Mouse (Mus musculus) liver, embryonic 11.5 days (tissue): ENCODE data around the gene Ciz1. TPM values are rescaled to one million over a fixed set of nuclear protein-coding genes. Genes with fewer than 3 reads are reported as not detected.

ENCODE experiments used
- ATAC-seq: fragments of 200-750 bp; cut with Nextera tagmentation; replicated peaks from 2 replicates; pipeline ENCODE4 v1.8.0; 2017; ENCODE audit warnings: moderate number of reproducible peaks, mild to moderate bottlenecking, moderate TSS enrichment, moderate library complexity; ENCODE audit not compliant: low FRiP score
- DNase-seq: peaks from one replicate; pipeline ENCODE4 v3.0.0-alpha.2; 2017; ENCODE audit warnings: low spot score
- H3K27ac ChIP-seq: fragments of 300-500 bp; sonication (generic); 2 replicates; pipeline ENCODE4 v1.5.1; 2014; ENCODE audit warnings: mild to moderate bottlenecking, low read depth, low read length, control low read depth
- H3K27me3 ChIP-seq: fragments of 300-500 bp; sonication (generic); replicated peaks from 2 replicates; pipeline ENCODE4 v1.6.1; 2014; ENCODE audit warnings: low read length, mixed read lengths; ENCODE audit not compliant: control insufficient read depth, insufficient read depth
- H3K36me3 ChIP-seq: fragments of 300-500 bp; sonication (generic); 2 replicates; pipeline ENCODE4 v1.6.1; 2014; ENCODE audit warnings: mild to moderate bottlenecking, low read length, moderate library complexity, mixed read lengths; ENCODE audit not compliant: control insufficient read depth, insufficient read depth
- H3K4me1 ChIP-seq: fragments of 300-500 bp; sonication (generic); replicated peaks from 2 replicates; pipeline ENCODE4 v1.6.1; 2014; ENCODE audit warnings: low read length, mixed read lengths; ENCODE audit not compliant: control insufficient read depth, insufficient read depth
- H3K4me2 ChIP-seq: fragments of 300-500 bp; sonication (generic); 2 replicates; pipeline ENCODE4 v1.6.1; 2014; ENCODE audit warnings: mild to moderate bottlenecking, control low read depth, moderate library complexity
- H3K4me3 ChIP-seq: fragments of 300-500 bp; sonication (generic); 2 replicates; pipeline ENCODE4 v1.5.1; 2014; ENCODE audit warnings: low read depth, low read length, control low read depth
- H3K9ac ChIP-seq: fragments of 300-500 bp; sonication (generic); 2 replicates; pipeline ENCODE4 v1.6.1; 2014; ENCODE audit warnings: low read depth, low read length, control low read depth
- H3K9me3 ChIP-seq: fragments of 300-500 bp; sonication (generic); 2 replicates; pipeline ENCODE4 v1.6.1; 2016; ENCODE audit warnings: low read length, inconsistent platforms, mixed read lengths; ENCODE audit not compliant: control insufficient read depth
- WGBS: fragments of 180-500 bp; shearing (Covaris S2); extraction: QIAGEN DNeasy Blood & Tissue Kit; methylation state at CpG from one replicate; pipeline ENCODE4 v1.1.7; 2014; 5-methylcytosine and 5-hydroxymethylcytosine counted together
- polyA plus RNA-seq: library from polyadenylated mRNA; unstranded; fragments of >200 nt; fragmentation: Nextera tagmentation; extraction: Ambion mirVana; gene quantifications from 2 replicates; pipeline ENCODE4 v1.2.1, GENCODE M21; 2014

Gene Ciz1
- polyA plus RNA-seq, 1 experiment from 2014 or later = 45.5 TPM

DNA sequence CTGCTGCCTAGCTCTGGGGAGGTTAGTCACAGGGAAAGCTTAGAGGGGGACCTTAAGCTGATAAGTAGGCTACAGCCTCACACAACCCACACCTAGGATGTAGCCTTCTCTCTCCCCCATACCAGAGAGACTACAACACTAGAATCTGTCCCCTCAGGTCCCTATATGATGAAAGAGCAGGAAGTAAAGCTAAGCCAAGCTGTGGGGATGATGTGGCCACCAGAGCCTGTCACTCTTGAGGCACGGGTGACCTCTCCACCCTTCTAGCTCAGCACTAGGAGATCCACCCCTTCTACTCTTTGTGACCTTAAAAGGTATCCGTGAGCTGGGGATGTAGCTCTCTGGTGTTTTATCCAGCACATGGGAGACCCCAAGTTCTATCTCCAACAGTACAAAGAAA, 37.0 kb downstream of the Ciz1 start:
- ATAC-seq (no peak), DNase-seq (no peak)
- Histone ChIP-seq H3K4me2 (no peak overlapping the region), H3K9ac (no peak overlapping the region), H3K27ac (no peak overlapping the region), H3K4me3 (no peak overlapping the region), H3K9me3 (no peaks in the 10 kb centered on the region), H3K4me1 (no peaks in the 10 kb centered on the region), H3K36me3 (no peaks in the 10 kb centered on the region), H3K27me3 (no peaks in the 10 kb centered on the region)
- WGBS = 56% methylated on average over 2 of the region's 2 CpGs

DNA sequence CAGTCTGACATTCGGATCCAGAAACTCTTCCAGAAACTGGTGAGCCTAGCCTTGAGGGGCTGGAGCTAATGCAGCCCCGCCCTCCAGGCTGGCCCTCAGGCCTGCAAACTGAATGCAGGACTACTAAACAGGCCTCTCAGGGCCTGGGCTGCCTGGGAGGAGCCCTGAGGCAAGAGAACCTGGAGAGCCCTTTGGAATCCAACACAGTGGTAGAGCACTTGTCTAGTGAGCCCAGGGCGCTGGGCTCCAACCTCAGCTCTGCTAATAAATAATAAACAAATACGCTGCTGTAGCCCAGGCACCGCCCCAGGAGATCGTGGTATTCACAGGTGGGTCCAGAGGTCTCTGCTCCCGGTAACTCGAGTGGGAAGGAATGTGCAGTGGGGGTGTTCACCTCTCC, 38.7 kb downstream of the Ciz1 start:
- no peaks in the 10 kb centered on the region for H3K27me3 ChIP-seq
- ATAC-seq (no peak), DNase-seq (no peak)
- H3K27ac ChIP-seq = no peak overlapping the region
- H3K9me3 ChIP-seq = no peaks in the 10 kb centered on the region
- WGBS = 69% methylated on average over 8 of the region's 8 CpGs
- H3K9ac ChIP-seq = no peak overlapping the region
- H3K4me2 ChIP-seq = no peak overlapping the region; the same call in 1 of the 2 replicates
- H3K36me3 ChIP-seq = no peaks in the 10 kb centered on the region
- no peak overlapping the region for H3K4me3 ChIP-seq
- H3K4me1 ChIP-seq = peaks cover 4% of the 10 kb centered on the region

DNA sequence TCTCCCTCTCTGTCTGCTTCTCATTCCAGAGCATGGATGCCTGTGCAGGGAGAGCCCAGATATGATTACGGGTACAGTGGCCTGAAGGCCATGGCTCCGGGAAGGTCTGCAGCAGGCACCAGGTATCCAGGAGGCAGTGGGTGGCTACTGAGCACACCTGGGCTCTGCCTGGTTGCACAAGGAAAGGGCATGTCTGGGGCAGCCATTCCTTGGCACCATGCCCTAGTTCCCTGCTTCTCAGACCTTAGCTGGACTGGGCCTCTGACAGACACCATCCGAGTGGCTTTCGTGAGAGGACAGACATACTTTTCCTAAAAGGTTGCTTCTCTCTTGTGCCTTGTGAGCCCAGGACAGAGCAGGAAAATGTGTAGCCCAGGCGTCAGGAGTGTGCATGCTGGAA, 39.9 kb downstream of the Ciz1 start:
- Histone ChIP-seq H3K9ac (no peak overlapping the region), H3K27me3 (no peaks in the 10 kb centered on the region), H3K4me2 (no peak overlapping the region), H3K36me3 (no peaks in the 10 kb centered on the region), H3K4me1 (peaks cover 10% of the 10 kb centered on the region), H3K27ac (no peak overlapping the region), H3K4me3 (no peak overlapping the region), H3K9me3 (no peaks in the 10 kb centered on the region)
- WGBS = 81% methylated on average over 5 of the region's 5 CpGs
- ATAC-seq = no peak
- DNase-seq = no peak

DNA sequence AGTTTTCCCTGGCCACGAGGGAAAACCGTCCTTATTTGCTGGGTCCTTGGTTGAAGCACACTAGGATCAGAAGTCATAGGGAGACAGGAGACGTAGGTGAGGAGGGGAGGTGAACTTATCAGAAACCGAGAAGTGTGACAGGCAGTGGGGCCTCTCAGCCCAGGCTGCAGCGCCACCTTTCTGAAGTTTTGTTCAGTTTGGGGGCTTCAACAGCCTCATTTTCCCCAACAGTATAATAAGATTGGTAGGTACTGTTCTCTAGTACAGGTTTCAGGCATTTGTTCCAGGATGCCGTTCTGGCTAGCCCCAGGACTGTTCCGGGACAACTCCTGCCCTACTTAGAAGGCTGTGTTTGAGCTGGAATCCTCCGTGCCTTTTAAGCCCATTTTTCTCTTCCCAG, 42.8 kb downstream of the Ciz1 start:
- Histone ChIP-seq H3K36me3 (no peaks in the 10 kb centered on the region; the same call in 1 of the 2 replicates), H3K27me3 (no peaks in the 10 kb centered on the region), H3K27ac (peak overlapping the region; percentile 89), H3K9me3 (no peaks in the 10 kb centered on the region), H3K4me2 (peak overlapping the region; percentile 77), H3K9ac (peak overlapping the region; percentile 87), H3K4me1 (peaks cover 16% of the 10 kb centered on the region), H3K4me3 (peak overlapping the region; percentile 95)
- DNase-seq = no peak
- 4% methylated on average over 8 of the region's 8 CpGs for WGBS
- ATAC-seq = peak; percentile 43

DNA sequence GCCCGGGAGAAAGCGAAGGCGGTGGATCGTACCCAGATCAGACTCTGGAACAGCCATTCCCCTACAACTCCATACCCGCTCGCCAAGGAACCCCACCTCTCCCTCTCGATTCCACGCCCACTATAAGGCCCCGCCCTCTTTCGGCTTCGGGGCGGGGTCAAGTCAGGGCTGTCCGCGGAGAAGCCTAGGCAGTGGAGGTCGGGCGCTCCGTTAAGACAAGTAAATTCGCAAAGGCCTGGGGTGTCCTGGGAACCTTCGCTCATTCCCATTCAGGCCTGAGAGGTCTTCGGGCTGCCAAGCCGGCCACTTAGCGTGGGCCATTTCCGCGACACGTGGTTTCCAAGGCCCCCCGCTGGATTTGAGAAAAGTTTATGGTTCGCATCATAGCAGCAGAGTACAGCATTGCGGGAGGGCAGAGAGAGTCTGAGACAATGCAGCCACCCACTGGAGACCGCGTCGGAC, 43.4 kb downstream of the Ciz1 start, which contains the start of gene Ptges2:
Gene Ptges2, plus strand, starts transcription at position 413 of the 462 bp plus-strand sequence.
- Histone ChIP-seq H3K9me3 (no peaks in the 10 kb centered on the region), H3K4me3 (peak within 1 kb of the TSS; percentile 95), H3K4me2 (peak within 1 kb of the TSS; percentile 77), H3K27ac (peak within 1 kb of the TSS; percentile 89), H3K27me3 (no peaks in the 10 kb centered on the region), H3K9ac (peak within 1 kb of the TSS; percentile 87), H3K36me3 (no peaks in the 10 kb centered on the region; the same call in 1 of the 2 replicates), H3K4me1 (peaks cover 18% of the 10 kb centered on the region)
- ATAC-seq (peak; percentile 87), DNase-seq (peak; percentile 89)
- under 1% methylated on average over 31 of the region's 31 CpGs for WGBS

DNA sequence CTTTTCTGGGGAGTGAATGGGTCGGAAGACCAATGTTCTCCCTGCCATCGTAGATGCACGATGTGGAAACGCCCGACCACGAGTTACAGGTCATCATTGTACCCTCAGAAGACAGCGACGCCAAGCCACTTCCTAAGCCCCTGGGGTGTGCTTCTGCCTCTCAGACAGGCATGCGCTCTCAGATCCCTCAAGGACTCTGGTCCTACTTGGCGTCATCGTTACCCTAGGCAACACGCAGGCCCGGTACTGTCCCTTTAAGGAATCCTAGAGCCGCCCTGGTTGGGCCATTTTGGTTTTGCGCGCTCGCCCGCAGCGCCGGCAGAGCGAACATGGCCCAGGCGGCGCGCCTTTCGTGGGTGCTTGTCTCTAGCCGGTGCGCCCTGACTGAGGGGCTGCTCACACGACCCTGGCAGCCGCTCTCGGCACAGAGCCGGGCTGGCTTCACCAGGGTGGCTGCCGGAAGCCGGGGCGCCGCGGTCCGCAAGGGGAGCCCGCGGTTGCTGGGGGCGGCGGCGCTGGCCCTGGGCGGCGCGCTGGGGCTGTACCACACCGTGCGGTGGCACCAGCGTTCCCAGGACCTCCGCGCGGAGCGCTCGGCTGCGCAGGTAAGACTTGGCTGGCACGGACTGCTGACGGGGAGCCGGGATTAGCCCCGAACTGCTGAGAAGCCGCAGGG, 44.0 kb downstream of the Ciz1 start:
- peaks cover 18% of the 10 kb centered on the region for H3K4me1 ChIP-seq
- H3K9ac ChIP-seq = peak overlapping the region; percentile 87
- no peaks in the 10 kb centered on the region for H3K9me3 ChIP-seq
- ATAC-seq (peak; percentile 91), DNase-seq (peak; percentile 85)
- H3K27me3 ChIP-seq = no peaks in the 10 kb centered on the region
- peak overlapping the region; percentile 77 for H3K4me2 ChIP-seq
- H3K27ac ChIP-seq = peak overlapping the region; percentile 89
- H3K36me3 ChIP-seq = no peaks in the 10 kb centered on the region; the same call in 1 of the 2 replicates
- under 1% methylated on average over 59 of the region's 59 CpGs for WGBS
- peak overlapping the region; percentile 95 for H3K4me3 ChIP-seq

DNA sequence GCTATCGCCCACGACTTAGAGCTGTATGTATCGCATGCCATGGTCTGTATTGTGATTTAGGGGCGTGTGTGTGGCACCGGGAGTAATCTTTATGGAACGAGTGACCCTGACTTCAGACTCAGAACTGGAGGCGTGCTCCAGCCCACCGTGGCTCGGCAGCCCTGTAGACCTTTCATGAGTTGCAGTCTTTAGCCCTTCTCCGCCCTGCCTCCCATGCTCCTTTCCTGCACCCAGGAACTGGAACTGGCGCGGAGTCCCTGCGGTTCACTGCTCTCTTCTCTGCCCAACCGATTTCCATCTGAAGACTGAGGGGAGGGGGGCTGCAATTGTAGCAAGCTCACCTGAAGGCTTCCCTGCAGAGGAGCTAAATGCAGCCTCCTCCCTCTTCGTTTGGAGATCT, 44.6 kb downstream of the Ciz1 start:
- Histone ChIP-seq H3K9ac (peak overlapping the region; percentile 87), H3K27me3 (no peaks in the 10 kb centered on the region), H3K27ac (no peak overlapping the region), H3K36me3 (no peaks in the 10 kb centered on the region; the same call in 1 of the 2 replicates), H3K4me3 (peak overlapping the region; percentile 95), H3K4me1 (peaks cover 18% of the 10 kb centered on the region), H3K9me3 (no peaks in the 10 kb centered on the region), H3K4me2 (peak overlapping the region; percentile 77)
- WGBS = 1% methylated on average over 15 of the region's 15 CpGs
- ATAC-seq (no peak), DNase-seq (no peak)

DNA sequence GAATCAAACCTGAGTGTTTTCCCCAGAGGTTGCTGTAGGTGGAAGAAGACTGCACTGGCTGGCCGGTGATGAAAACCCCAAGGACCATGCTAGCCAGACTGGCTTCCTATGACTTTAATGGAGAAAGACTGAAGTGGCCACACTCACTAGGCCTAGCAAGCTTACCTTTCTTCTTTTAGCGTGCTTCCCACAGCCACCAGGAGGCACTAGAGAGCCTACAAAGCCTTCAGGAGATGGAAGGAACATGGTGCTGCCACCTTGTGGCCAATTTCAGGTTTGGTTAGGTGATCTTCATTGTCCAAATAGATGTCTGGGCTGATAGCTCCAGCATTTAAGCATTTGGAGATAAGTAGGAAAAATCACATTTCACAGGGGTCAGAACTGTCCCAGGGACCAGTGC, 52.5 kb downstream of the Ciz1 start:
- no peak overlapping the region for H3K4me2 ChIP-seq
- H3K4me3 ChIP-seq = no peak overlapping the region
- no peak overlapping the region for H3K27ac ChIP-seq
- no peaks in the 10 kb centered on the region for H3K27me3 ChIP-seq
- DNase-seq (peak; percentile 79), ATAC-seq (no peak)
- WGBS = 16% methylated on average over 2 of the region's 2 CpGs
- H3K9me3 ChIP-seq = no peaks in the 10 kb centered on the region
- 0 out of 2 replicates have a peak, but pooled peaks cover 4% of the 10 kb centered on the region for H3K36me3 ChIP-seq
- no peak overlapping the region for H3K9ac ChIP-seq
- 0 out of 2 replicates have a peak, but pooled peaks cover 4% of the 10 kb centered on the region for H3K4me1 ChIP-seq
